Mouse (Mus musculus) brain, embryonic 14.5 days (tissue): ENCODE measurements around the gene Dera. TPM values are rescaled to one million over a fixed set of nuclear protein-coding genes. Genes with fewer than 3 reads are reported as not detected.

Source experiments
- DNase-seq: peaks from one replicate; pipeline ENCODE4 v3.0.0-alpha.2; 2011; ENCODE audit warnings: low read depth
- CTCF ChIP-seq: fragments of 200-500 bp; IDR thresholded peaks from 2 replicates; pipeline ENCODE4 v1.5.1; 2012; ENCODE audit warnings: inconsistent platforms, mild to moderate bottlenecking, moderate library complexity, borderline replicate concordance; ENCODE audit not compliant: insufficient read depth, insufficient read length; ENCODE audit errors: extremely low read depth
- POLR2A ChIP-seq: fragments of 200-500 bp; IDR thresholded peaks from 2 replicates; pipeline ENCODE4 v1.6.1; 2012; ENCODE audit warnings: mild to moderate bottlenecking, inconsistent platforms, borderline replicate concordance; ENCODE audit not compliant: poor library complexity, insufficient read depth, insufficient read length, severe bottlenecking; ENCODE audit errors: extremely low read depth
- polyA plus RNA-seq: library from polyadenylated mRNA; depleted of rRNA; stranded (reverse); fragments of >200 nt; gene quantifications from 2 replicates; pipeline ENCODE4 v1.2.3, GENCODE M21; 2012

The Dera gene
- polyA plus RNA-seq, 1 experiment: 6.4 TPM

DNA sequence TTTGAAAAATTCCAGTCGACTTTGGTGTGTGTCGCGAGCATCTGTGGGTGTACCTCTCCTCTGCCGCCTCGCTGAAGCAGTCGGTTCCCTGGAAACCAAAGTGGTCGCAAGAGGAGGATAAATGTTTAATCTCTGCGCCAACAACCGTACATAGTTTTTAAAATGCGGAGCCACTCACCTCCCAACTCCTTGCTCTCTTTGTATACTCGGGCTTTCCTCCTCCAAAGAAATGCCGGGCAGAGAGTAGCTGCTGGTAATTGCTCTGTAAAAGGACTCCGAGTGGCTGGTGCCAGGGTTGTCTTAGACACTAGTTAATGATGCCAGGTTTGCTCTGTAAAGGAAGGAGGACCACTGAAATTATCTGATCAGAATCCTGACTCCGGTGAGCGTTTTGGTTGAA, 6.6 kb downstream of the Dera start:
- peak; percentile 66 for DNase-seq
- no peak for TF ChIP-seq POLR2A
- no peak for TF ChIP-seq CTCF

DNA sequence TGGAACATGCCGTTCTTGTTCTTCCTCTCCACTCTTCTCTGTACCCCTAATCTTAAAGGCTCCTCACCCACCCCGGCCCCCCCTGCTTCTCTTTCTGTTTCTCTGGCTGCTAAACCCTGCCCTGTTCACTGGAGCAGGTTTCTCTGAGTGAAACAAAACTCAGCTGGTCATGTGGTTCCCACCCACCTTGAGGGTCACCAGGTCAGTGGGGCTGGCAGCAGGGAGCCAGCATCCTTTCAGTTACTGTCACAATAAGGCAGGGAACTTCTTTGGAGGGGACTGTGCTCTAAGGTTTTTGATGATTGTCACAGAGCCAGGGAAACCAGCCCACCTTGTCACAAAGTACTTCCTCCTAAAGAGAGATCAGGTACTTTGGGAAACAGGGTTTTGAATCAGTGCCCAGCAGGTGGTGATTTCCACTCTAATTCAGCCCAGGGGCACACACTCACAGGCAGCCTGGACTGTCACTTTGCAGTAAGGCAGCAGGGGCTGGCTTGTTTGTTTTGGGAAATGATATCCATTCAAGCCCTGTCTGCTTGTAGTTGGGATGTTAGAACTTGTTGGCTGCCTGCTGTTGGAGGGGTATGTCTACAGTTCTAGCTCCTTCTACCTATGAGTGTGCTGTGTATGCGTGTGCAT, 10.3 kb downstream of the Dera start:
- TF ChIP-seq CTCF (no peak), POLR2A (no peak)

DNA sequence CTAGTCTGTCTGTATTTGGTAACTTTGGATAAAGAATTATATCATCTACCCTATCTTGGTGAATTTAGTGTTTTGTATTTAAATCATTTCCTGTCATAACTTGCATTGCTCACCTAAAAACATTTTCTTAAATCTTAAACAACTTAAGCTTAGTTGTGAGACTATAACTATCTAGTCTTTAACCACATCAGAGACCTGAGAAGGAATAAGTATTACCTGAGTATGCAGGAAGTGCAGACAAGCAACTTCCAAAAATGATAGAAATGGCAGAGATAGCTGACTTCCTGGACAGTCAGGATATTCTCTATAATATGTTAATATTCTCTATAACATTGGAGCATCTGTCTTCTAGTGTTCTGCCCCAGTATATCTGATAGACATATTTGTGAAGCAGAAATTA, 11.8 kb downstream of the Dera start:
- DNase-seq: no peak
- TF ChIP-seq CTCF (no peak), POLR2A (no peak)

More for the DNA sequence above, 10.3 kb downstream of the Dera start:
- peak; percentile 35 for DNase-seq

DNA sequence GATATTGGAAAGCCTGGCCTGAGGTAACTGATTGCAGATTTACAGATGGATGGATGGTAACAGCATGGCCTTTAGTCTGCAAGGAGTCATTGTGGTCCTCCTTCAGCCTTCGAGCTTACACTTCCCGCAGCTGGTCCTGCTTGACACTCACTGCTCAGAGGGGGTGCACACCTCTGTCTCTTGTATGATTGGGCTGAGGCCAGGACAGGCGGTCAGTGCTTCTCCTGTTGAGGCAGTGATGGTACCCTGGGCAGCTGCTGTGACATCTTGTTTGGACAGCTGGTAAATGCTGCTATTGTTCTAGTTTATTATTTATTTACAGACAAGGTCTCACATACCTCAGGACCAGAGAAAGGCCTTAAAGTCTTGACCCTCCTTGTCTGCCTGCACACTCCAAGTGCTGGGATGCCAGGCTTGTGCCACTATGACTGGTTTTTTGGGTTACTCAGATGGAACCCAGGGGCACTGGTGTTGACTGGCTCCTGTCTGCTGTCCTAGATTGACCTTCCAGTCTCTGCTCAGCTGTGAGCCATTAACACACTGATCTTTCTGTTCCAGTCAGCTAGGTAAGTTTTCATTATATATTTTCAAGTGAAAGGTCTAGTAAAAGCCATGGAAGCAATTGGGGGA, 17.4 kb downstream of the Dera start:
- no peak for DNase-seq
- TF ChIP-seq POLR2A (no peak), CTCF (no peak)

DNA sequence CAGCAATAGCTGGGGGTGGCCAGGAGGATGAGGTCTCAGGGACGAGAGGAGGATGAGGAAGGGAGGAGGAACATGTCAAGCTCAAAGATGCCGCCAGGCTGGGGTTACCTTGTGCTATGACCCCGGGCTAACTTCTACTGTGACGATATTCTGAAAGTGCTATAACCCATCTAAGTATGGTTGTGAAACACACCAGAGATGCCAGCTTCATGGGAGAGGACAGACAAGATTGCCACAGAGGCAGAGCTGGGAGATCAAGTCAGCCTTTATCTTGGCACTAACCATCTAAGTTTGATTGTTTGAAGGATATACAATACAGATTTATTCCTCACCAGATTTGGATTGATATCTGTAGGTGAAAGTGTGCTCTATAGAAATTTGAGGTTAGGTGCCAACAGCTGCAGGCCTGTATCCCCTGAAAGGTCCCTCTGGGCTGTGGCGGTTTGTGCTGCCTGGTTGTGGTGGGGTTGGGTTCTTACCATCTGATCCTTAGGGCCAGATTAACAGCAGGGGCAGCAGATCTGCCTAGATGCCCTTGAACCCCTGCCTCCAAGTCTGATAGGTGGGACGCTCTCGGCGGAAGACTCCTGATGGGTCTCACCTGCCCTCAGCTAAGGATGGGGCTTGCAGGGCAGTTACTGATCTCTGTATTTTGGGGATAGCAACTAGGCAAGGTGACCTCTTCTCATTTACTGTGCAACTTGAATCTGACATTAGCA, 18.7 kb downstream of the Dera start:
- DNase-seq: no peak
- TF ChIP-seq POLR2A: no peak
- no peak for TF ChIP-seq CTCF

- TF ChIP-seq POLR2A (no peak), CTCF (no peak)
- no peak for DNase-seq
Measured at GRCm38 (mm10) chr6:137773637-137774028, 19.3 kb downstream of the Dera start.

DNA sequence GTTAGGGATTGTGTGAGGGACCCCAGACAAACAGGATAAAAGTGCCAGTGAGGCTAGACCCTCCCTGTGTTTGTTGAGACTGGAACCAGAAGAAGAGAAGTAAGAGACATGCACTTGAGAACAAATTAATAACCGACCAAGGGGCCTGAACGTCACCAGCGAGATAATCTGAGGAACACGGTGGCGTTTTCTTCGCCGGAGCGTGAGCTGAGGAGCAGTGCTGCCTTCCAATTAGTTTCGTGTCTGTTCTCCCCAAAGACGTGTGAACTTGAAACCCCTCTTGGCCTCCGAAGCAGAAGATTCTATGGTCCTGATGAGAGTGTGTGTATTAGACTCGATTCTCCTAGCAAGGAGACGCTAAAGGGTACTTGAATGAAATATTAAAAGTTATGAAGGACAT, 19.8 kb downstream of the Dera start:
- TF ChIP-seq POLR2A (no peak), CTCF (no peak)
- DNase-seq: no peak

DNA sequence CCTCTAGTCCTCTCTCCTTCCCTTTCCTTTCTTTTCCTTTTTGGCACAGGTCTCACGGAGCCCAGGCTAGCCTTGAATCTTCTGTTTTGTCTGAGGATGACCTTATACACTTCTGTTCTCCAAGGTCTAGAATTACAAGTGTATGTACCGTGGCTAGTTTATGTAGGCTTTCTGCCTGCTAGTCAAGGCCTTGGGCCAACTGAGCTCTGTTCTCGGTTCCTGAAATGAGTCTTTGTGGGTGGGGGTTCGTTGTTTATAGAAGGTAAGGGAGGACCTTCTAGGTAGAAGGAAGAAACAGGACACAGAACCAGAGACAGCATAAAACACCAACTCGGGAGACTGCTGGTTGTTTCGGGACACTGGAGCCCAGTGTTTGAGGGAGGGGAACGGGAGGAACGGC, 20.8 kb downstream of the Dera start:
- DNase-seq: no peak
- TF ChIP-seq CTCF (no peak), POLR2A (no peak)

DNA sequence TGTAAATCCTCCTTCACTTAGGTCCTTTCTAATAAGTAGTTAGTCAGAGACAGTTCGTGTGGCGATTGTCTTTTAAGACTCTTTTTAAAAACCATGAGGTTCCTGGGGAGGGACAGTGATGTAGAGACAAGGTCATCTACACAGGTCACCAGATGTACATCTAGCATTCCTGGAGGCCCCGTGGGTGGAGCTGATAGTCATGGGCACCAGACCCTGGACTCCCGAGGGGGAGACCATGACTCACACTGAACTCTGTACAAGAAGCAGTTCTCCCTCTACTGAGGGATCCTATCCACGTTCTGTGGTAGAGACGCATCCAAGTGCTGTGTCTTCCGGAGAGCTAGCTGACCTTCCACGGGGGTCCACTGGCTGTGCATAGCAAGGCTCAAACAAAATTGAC, 22.6 kb downstream of the Dera start:
- TF ChIP-seq POLR2A (no peak), CTCF (no peak)
- DNase-seq: no peak

- no peak for TF ChIP-seq CTCF
- TF ChIP-seq POLR2A: no peak
- no peak for DNase-seq
Measured at GRCm38 (mm10) chr6:137783899-137784637, 29.7 kb downstream of the Dera start.

DNA sequence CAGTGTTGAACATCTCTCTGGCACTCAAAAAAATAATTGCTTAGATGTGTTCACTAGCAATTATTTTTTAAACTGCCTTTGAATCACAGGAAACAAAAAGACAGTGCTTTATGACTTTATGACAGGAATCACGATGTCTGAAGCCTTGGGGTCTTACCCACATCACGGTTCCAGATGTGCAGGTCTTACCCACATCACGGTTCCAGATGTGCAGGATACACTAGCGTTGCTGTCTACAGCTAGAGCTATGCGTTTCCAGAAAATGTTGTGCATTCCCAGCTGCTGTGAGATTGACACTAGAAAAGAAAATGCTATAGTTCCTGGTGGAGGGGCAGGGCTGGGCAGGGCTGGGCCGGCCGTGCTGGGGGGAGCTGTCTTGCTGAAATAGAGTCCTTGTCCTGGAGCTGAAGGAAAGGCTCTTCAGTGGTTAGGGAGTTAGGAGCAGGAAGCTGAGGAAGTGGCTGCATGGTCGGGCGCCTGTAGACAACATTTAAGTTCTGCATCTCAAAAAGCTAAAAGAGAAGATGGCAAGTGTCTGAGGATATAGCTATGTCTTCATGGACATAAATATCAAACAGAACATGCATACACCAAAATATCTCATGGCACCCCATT, 34.7 kb downstream of the Dera start:
- no peak for DNase-seq
- no peak for TF ChIP-seq POLR2A
- no peak for TF ChIP-seq CTCF
